Mouse (Mus musculus) cerebellum, adult 8-10 months (tissue): ENCODE measurements around the gene Mrps27.
A peak's percentile ranks its signal among the peaks of the same experiment; 100 is the strongest.

Source experiments
- DNase-seq: peaks from one replicate; pipeline ENCODE4 v3.0.0; 2022

The Mrps27 gene

GRCm38 (mm10) chr13:99393128-99393527 is 48.5 kb downstream of the Mrps27 start:
- DNase-seq, result no peak

GRCm38 (mm10) chr13:99394694-99395093 is 50.1 kb downstream of the Mrps27 start:
- no peak for DNase-seq

GRCm38 (mm10) chr13:99395531-99395930 is 50.9 kb downstream of the Mrps27 start:
- DNase-seq, result no peak

GRCm38 (mm10) chr13:99397228-99397627 is 52.6 kb downstream of the Mrps27 start:
- peak; percentile 72 for DNase-seq

GRCm38 (mm10) chr13:99398149-99398701 is 53.6 kb downstream of the Mrps27 start:
- peak; percentile 53 for DNase-seq

GRCm38 (mm10) chr13:99399373-99399772 is 54.8 kb downstream of the Mrps27 start:
- DNase-seq, result no peak

GRCm38 (mm10) chr13:99409216-99409615 is 64.6 kb downstream of the Mrps27 start:
- no peak for DNase-seq

- DNase-seq, result no peak
These were observed 66.3 kb downstream of the Mrps27 start for GRCm38 (mm10) chr13:99410611-99411515.

- peak; percentile 43 for DNase-seq
These were observed 67.2 kb downstream of the Mrps27 start for GRCm38 (mm10) chr13:99411761-99412160.

- peak; percentile 66 for DNase-seq
These were observed 68.0 kb downstream of the Mrps27 start for GRCm38 (mm10) chr13:99412477-99413080.

- DNase-seq, result no peak
These were observed 69.1 kb downstream of the Mrps27 start for GRCm38 (mm10) chr13:99413481-99414351.

GRCm38 (mm10) chr13:99414352-99414742 is 69.8 kb downstream of the Mrps27 start:
- DNase-seq, result no peak

- DNase-seq, result no peak
These were observed 72.0 kb downstream of the Mrps27 start for GRCm38 (mm10) chr13:99416601-99417000.

- DNase-seq, result no peak
These were observed 79.0 kb downstream of the Mrps27 start for GRCm38 (mm10) chr13:99423581-99423980.

GRCm38 (mm10) chr13:99433068-99434008 is 88.8 kb downstream of the Mrps27 start:
- DNase-seq, result no peak

GRCm38 (mm10) chr13:99434494-99434893 is 89.9 kb downstream of the Mrps27 start:
- DNase-seq, result no peak

GRCm38 (mm10) chr13:99437051-99437450 is 92.5 kb downstream of the Mrps27 start:
- no peak for DNase-seq

GRCm38 (mm10) chr13:99439357-99439756 is 94.8 kb downstream of the Mrps27 start:
- DNase-seq, result no peak

- DNase-seq, result no peak
These were observed 95.6 kb downstream of the Mrps27 start for GRCm38 (mm10) chr13:99440228-99440627.

GRCm38 (mm10) chr13:99441700-99442433 is 97.3 kb downstream of the Mrps27 start:
- no peak for DNase-seq
